Mouse (Mus musculus) fat pad, adult 2 months (tissue): ENCODE measurements around the gene Arid4b.
A peak's percentile ranks its signal among the peaks of the same experiment; 100 is the strongest.

Experiments
- DNase-seq: peaks from one replicate; pipeline ENCODE4 v3.0.0-alpha.2; 2011; ENCODE audit warnings: low read depth, low spot score; ENCODE audit errors: extremely low read depth

Gene Arid4b

GRCm38 (mm10) chr13:14059582-14059981, 3.5 kb upstream of the Arid4b start:
- peak; percentile 58 for DNase-seq

GRCm38 (mm10) chr13:14062209-14063012, 621 bp upstream of the Arid4b start:
- DNase-seq: no peak

- DNase-seq: no peak
Observed at GRCm38 (mm10) chr13:14063942-14064271, 875 bp downstream of the Arid4b start.

- no peak for DNase-seq
Observed at GRCm38 (mm10) chr13:14064341-14065027, 1.5 kb downstream of the Arid4b start.

- DNase-seq: no peak
Observed at GRCm38 (mm10) chr13:14065028-14065380, 2.0 kb downstream of the Arid4b start.

GRCm38 (mm10) chr13:14065701-14066100, 2.7 kb downstream of the Arid4b start:
- DNase-seq: no peak

GRCm38 (mm10) chr13:14068035-14068434, 5.0 kb downstream of the Arid4b start:
- DNase-seq: no peak

GRCm38 (mm10) chr13:14069291-14069690, 6.3 kb downstream of the Arid4b start:
- no peak for DNase-seq

GRCm38 (mm10) chr13:14074371-14074770, 11.3 kb downstream of the Arid4b start:
- DNase-seq: no peak

GRCm38 (mm10) chr13:14075326-14075725, 12.3 kb downstream of the Arid4b start:
- DNase-seq: no peak

- DNase-seq: no peak
Observed at GRCm38 (mm10) chr13:14088669-14089068, 25.6 kb downstream of the Arid4b start.

- no peak for DNase-seq
Observed at GRCm38 (mm10) chr13:14103026-14103425, 40.0 kb downstream of the Arid4b start.

- no peak for DNase-seq
Observed at GRCm38 (mm10) chr13:14110154-14110873, 47.3 kb downstream of the Arid4b start.

- DNase-seq: no peak
Observed at GRCm38 (mm10) chr13:14111146-14111545, 48.1 kb downstream of the Arid4b start.

- no peak for DNase-seq
Observed at GRCm38 (mm10) chr13:14113746-14114528, 50.9 kb downstream of the Arid4b start.

- no peak for DNase-seq
Observed at GRCm38 (mm10) chr13:14115805-14116204, 52.8 kb downstream of the Arid4b start.

- no peak for DNase-seq
Observed at GRCm38 (mm10) chr13:14131651-14132050, 68.6 kb downstream of the Arid4b start.

- DNase-seq: no peak
Observed at GRCm38 (mm10) chr13:14142294-14142966, 79.4 kb downstream of the Arid4b start.

GRCm38 (mm10) chr13:14177989-14178388, 115.0 kb downstream of the Arid4b start:
- no peak for DNase-seq

GRCm38 (mm10) chr13:14179669-14180068, 116.6 kb downstream of the Arid4b start:
- no peak for DNase-seq

GRCm38 (mm10) chr13:14245946-14246345, 182.9 kb downstream of the Arid4b start:
- no peak for DNase-seq
